Mouse (Mus musculus): Measurements from ENCODE around the gene Foxj2.

GRCm38 (mm10) chr6:122883603-122884002 lies 63.9 kb downstream of the Foxj2 start:
- no peak for TF ChIP-seq CTCF (conservative IDR thresholded peaks at IDR 0.05 in 1 of 2, IDR thresholded peaks at IDR 0.05 in 1 of 2; ENCODE audit: low read depth in 2 of 2, low read length in 2 of 2)
- no peak for TF ChIP-seq EP300 (IDR thresholded peaks at IDR 0.05; ENCODE audit: low read length)
- TF ChIP-seq MAX (IDR thresholded peaks at IDR 0.05; ENCODE audit: low read length) = no peak
- no peak for TF ChIP-seq ZC3H11A (IDR thresholded peaks at IDR 0.05; ENCODE audit: low read depth, low read length)
- TF ChIP-seq HCFC1 (IDR thresholded peaks at IDR 0.05; ENCODE audit: low read depth, low read length) = no peak
- TF ChIP-seq POLR2A (IDR thresholded peaks at IDR 0.05; ENCODE audit: low read depth, low read length) = no peak
- no peak for TF ChIP-seq CHD2 (IDR thresholded peaks at IDR 0.05; ENCODE audit: low read length)
- no peak for TF ChIP-seq MYC (IDR thresholded peaks at IDR 0.05; ENCODE audit: low read depth, low read length)
- TF ChIP-seq UBTF (IDR thresholded peaks at IDR 0.05; ENCODE audit: low read depth, low read length) = no peak
- no peak for TF ChIP-seq IRF4 (IDR thresholded peaks at IDR 0.05; ENCODE audit: low read depth, low read length)
- TF ChIP-seq MAFK (IDR thresholded peaks at IDR 0.05; ENCODE audit: insufficient replicate concordance, low read length) = no peak
